In genomic region chr2:75477076-75477475, GRCm38 (mm10) we compare ENCODE assay signal across 16 mouse cellular contexts.
"Had no signal": no experiment of that assay in that cellular context is flagged by ENCODE, and none has a peak within 500 bp of the region (broad histone marks: within the 10 kb centered on the region; RNA-seq: fewer than 3 reads in every experiment).

No protein-coding gene starts in this region.

- H3K4me3 ChIP-seq: intestine, embryonic 15.5 days; liver, embryonic 15.5 days; midbrain, embryonic 10.5 days; neural tube, embryonic 13.5 days had no signal

- ATAC-seq: midbrain, embryonic 16.5 days had no signal

- H3K4me1 ChIP-seq: intestine, embryonic 15.5 days; liver, embryonic 15.5 days had no signal

- H3K27me3 ChIP-seq: intestine, embryonic 15.5 days; liver, embryonic 15.5 days; neural tube, embryonic 13.5 days had no signal

- H3K4me2 ChIP-seq: intestine, embryonic 15.5 days; liver, embryonic 11.5 days; liver, embryonic 15.5 days; lung, embryonic 14.5 days; neural tube, embryonic 13.5 days had no signal

- H3K9ac ChIP-seq: intestine, embryonic 15.5 days; liver, embryonic 15.5 days; lung, embryonic 14.5 days; neural tube, embryonic 13.5 days had no signal

- H3K36me3 ChIP-seq: intestine, embryonic 15.5 days; liver, embryonic 15.5 days; midbrain, embryonic 10.5 days; neural tube, embryonic 13.5 days had no signal

- H3K9me3 ChIP-seq: intestine, embryonic 15.5 days; liver, embryonic 15.5 days; midbrain, embryonic 10.5 days; neural tube, embryonic 13.5 days had no signal

- DNase-seq: kidney, adult 18-20 months; kidney, postnatal 10 days; left cerebral cortex, postnatal 4 days; lung, embryonic 14.5 days; lung, postnatal 10 days; lung, postnatal 4 days; retina, postnatal 1 day; thymus, adult 18-20 months; thymus, postnatal 14 days had no signal

- H3K27ac ChIP-seq: intestine, embryonic 15.5 days; liver, embryonic 15.5 days; midbrain, embryonic 10.5 days; neural tube, embryonic 13.5 days; stomach, postnatal 0 days had no signal
